Mouse (Mus musculus) cortical plate, adult 2 months (tissue): ENCODE results near the gene Slc41a2.

ENCODE experiments used
- CTCF ChIP-seq: fragments of 200-500 bp; IDR thresholded peaks from 2 replicates; pipeline ENCODE4 v1.5.1; 2011; ENCODE audit warnings: mild to moderate bottlenecking, control low read depth, low read length; ENCODE audit not compliant: insufficient read depth; ENCODE audit errors: extremely low read depth
- POLR2A ChIP-seq: fragments of 200-500 bp; IDR thresholded peaks from 2 replicates; pipeline ENCODE4 v1.6.1; 2011; ENCODE audit warnings: mild to moderate bottlenecking, low read length, control low read depth; ENCODE audit not compliant: insufficient read depth; ENCODE audit errors: extremely low read depth

- no peak for TF ChIP-seq CTCF
- TF ChIP-seq POLR2A: no peak
Measured at GRCm38 (mm10) chr10:83210968-83211583, 126.6 kb downstream of the Slc41a2 start.
